Mouse (Mus musculus): ENCODE measurements around the gene Ganc.

The Ganc gene

DNA sequence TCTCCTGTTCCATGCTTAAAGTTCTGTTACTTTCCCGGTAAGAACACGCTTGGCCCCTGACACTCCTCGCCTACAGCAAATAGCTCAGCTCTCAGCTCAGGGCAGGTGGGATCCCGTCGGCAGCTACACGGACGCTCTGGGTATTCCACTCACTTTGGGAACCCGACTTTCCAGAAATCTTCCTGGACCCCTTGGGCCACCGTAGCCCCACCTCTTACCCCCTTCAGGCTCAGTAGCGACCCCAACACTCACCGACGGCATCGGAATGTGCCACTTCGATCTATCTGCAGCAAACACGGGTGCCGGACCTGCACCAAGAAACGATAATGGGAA is at the start of gene Ganc:
Ganc (plus strand) TSS at position 244 of the 333 bp plus-strand sequence.
- DNase-seq (ENCODE audit: low spot score in 2 of 2) = peak in 1 of 2 experiments; percentile 22

DNA sequence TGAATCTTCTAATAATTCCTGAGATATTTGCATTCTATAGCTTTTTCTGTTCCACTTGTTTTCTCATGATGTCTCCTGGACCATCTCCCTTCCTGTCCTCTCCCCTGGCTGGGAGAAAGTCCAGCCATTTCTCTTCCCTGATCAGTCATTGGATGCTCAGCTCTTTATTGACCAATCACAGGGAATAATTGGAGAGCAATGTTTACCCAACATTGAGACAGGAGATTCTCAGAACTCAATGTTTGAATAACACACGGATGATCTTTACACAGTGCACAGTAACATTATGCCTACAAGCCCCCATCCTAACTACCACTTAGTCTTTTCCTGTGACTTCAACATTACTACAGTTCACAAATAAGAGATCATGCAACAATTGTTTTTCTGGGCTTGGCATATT is 43.3 kb upstream of the Ganc start:
- DNase-seq (ENCODE audit: low spot score in 2 of 2) = no peak

DNA sequence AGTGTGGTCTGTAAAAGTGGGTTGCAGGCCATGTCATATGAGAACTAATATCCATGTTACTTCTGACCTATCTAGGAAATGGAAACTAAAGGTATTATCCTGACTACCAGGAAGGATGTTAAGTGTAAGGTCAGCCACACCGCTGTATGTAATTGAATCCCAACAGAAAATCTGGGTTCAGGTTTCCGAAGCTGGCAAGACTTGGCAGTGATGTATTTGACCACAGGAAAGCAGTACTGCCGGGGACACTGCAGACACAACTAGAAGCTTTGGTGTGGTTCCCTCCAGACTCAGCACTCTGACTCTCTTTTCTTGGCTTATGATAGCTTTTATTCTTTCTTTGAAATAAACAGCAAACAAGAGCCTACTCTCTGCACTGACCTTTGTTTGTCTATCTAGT is 37.2 kb upstream of the Ganc start:
- no peak for DNase-seq (ENCODE audit: low spot score in 2 of 2)

DNA sequence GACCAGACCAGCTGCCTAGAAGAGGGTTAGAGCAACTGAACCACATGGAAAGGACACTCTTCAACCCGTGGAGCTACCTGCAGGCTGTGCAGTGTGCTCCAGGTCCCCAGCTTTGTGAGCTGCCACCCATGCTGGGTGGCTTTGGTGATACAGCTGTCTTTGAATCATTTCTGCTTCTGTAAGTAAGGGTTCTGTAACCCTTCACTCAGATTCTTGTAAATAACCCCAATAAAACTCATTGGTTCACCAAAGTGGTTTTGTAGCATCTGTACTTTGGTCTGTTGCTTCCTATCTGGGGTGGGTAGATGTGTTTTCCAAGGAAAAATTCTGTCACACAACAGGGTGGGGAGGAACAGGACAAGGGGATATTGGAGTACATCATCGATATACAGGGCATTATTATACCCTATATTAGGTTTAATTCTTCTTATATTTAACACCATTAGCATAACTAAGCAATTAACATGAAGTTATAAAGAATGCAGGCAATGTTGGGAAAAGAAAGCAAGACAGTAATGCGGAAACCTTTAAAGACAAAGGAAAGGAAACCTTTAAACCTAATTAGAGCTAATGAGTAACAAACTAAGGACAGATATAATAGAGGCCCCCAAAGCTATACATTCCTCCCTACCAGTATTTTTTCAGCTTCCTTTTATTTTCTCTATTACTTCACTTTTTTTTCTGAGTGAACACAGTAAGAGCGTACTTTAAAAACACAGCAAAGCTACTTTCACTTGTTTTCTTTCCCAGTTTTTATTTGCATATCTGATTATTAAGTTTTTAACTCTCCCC is 36.1 kb upstream of the Ganc start:
- DNase-seq (ENCODE audit: low spot score in 2 of 2) = no peak

DNA sequence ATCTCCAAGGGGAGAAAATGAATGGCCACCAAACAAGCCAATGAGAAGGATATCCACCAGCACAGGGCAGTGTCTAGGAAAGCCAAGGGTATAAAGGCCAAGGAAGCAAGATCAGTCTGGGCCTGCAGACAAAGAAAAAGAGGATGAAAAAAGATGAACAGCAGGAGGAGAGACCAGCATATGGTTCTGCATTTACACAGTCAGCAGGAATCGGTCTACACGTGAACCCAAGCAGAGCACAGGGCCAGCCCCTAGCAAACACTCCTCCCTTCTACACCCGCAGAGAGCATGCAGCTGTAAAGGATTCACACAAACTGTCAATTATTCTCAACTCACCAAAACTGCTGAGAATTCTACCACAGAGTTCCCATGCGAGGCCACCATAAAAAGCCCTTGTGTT is 29.8 kb upstream of the Ganc start:
- no peak for DNase-seq (ENCODE audit: low spot score in 2 of 2)

DNA sequence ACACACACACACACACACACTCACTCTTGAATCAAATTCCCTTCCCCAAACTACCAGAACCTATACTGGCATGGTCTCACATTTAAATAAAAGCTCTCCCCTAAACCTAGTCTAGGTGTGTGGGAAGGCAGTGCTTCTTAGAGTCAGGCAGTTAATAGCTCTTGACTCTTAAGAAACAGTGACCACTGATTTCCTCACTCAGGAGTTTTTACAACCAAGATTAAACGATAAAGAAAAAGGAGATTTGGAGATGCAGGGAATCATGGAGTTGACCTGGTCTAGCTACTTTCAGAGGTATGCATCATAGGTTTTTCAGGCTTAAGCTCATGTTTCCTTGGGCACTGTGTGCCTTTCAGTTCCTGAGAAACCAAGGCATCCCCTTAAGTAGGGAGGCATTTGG is 17.4 kb upstream of the Ganc start:
- no peak for DNase-seq (ENCODE audit: low spot score in 2 of 2)

DNA sequence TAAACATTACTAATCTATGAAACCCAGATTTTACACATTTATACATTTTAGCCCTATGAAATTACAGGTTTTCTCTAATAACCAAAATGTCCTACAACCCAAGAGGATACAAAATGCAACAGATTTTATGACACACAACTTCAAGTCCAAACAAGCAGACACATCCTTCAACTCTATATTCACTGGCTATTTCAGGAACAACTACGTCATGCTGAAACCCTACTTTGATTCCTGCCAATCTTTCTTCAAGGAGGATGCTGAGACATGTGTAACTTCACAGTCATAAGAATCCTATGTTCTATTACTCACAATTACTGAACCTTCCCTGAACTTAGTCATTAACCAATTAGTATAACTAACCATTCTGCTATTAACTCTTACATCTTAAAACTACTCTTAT is 16.4 kb upstream of the Ganc start:
- DNase-seq (ENCODE audit: low spot score in 2 of 2) = no peak

DNA sequence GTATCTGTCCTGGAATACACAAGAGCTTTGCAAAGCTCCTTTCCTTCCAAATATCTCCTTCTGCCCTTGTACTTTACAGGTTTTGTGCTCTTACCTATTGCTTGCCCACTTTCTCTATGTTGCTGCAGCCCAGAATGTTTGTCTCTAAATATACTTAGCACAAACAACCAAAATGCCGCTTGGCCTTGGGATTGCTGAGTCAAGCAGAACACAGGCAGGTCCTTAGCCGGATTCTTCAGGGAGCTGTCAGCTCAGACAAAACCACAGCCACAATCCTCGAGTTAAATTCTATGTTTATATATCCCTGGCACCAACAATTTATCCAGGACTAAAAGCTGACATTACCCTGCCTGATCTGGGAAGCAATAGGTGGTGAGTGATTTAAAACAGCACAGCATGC is 14.3 kb upstream of the Ganc start:
- DNase-seq (ENCODE audit: low spot score in 2 of 2) = no peak

DNA sequence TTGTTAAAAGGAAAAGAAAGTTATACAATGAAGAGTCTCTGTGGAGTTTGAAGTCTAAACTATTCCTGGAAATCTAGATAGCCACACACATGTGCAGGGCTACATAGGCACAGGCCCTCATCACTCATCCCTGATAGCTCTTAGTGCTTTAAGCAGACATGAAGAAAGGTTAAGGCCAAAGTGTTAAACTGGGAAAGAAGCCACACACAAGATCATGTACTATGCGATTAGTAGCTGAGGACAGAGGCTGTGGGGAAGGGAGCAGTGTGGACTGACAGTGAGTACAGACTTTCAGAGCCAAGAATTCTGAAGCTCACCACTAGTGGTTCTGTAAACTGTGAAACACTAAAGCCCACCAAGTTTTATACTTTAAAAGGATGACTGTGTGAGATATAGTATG is 12.8 kb upstream of the Ganc start:
- no peak for DNase-seq (ENCODE audit: low spot score in 2 of 2)

DNA sequence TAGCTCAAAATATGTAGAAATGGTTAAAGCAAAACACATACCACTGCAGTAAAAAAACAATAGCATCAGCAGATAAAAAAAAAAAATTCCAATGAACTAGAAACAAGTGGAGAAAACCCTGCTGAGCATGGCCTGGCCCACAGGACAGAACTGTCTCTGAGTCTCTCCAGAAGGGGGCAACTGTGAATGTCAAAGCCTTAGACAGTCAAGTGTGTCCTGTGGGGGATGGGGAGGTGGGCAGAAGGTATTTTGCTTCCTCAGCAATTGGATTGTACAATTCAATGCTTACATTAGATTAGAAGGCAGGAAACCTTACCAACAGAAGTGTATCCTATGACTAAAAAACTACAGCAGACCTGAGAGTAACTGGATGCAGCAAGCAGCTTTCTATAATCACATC is 11.3 kb upstream of the Ganc start:
- DNase-seq (ENCODE audit: low spot score in 2 of 2) = no peak

DNA sequence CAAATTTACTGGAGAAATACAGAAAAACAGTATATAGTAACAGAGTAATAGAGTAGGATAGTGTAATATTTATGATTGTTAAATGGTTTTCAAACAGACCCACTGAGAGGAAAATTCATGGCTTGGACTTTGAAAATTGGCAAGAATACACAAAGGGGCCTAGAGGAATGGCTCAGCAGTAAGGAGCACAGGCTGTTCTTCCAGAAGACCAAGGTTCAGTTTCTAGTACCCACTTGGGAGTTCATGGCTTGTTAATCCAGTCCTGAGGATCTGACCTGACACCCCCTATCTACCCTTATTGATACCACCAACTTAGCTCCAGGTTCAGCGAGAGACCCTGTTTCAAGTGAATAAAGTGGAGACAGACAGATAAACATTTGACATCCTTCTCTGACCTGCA is 5.7 kb upstream of the Ganc start:
- DNase-seq (ENCODE audit: low spot score in 2 of 2) = no peak

DNA sequence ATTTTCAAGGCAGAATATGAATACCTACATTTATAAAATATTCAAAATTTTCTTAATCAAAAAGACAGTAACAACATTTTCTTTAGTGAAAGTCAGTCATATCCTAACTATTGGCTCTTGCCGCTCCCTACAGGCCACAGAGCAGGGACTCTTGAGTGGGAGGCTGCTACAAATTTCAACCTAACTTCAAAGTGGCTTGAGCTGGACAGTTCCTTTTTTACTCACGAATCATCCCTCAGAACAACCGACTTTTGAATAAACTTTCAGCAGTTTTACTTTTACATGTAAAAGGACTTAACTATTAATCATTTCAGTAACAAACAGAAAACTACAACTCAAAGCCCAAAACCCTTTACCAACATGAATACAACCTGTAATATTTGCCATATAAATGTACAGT is 883 bp upstream of the Ganc start:
- DNase-seq (ENCODE audit: low spot score in 2 of 2) = no peak

DNA sequence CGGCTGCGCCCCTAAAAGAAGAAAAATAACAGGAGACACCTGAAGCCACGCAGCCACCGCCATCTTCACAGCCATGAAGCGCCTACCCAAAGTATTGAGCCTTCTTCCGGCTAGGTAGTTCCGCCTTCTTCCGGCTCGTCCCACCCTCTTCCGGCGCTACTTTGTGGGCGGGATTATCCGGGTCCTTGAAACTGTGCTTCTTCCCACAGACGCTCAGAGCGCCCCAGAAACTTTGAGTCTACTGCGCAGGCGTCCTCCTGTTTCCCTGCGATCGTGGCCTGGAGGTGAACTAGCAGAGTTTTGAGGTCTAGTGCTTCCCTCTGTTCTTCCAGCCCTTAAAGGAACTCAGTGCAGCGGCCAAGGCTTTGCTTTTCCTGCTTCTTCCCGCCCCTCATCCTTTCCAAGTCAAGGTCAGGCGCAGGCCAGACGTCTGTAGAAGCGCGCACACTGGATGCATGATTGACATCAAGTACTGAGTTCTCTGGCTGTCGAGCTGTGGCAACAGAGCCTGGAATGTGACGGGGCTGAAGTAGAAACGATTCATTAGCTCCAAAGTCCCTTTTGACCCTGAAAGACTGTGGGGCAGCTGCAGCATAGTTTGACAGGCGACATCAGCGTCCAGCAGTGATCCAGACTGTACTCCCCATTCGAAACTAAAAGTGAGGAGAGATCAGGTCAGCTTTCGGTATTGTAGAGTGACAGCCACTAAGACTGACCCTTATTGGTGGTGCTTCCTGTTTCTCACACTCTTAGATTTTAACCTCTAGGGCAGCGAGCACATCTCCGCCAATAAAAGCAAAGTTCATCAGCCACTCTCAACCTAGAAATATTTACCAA is 508 bp downstream of the Ganc start, which contains the start of gene Tmem87a:
Tmem87a (minus strand) TSS at position 128 of the 837 bp plus-strand sequence.
- DNase-seq (ENCODE audit: low spot score in 2 of 2) = peak; percentile 78 to 85

DNA sequence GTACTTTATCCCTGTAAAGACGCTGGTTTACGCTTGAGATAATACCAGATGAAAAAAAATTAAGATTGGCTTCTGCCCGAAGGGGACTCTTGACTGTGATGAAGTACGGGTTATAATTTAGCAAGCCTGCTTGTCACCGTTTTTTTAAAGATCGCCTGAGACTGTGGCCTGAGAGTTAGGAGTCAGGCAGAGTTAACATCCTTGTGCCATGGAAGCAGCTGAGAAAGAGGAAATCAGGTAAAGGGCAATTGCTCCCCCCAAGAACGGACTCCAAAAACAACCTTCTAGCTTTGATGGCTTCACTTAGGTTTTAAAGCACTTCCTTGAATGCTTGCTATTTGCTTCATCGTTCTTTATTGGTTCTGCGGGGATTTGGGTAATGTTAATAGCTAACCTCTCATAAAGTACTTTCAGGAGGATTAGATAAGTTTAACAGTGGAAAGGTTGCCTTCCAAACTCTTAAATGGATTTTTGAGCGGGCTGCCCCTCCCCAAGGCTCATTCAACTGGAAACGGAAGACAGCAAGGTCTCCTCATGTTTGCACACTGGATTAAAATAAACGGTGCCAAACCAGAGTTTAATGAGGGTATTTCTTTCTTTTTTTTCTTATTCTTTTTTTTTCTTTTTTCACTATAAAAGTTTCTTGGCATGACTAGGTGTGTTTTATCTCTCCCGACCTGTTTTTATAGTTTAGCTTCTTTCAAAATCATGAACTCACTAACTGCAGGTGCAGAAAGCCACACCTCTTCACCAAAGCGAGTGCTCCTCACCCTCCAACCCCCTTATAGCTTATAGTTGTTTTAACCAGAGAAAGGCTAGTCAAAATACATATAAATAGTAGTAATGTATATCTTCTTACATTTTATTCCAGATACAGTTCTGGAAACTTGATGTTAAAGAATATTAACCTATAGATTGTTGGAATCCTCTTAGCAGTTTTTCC is 1.4 kb downstream of the Ganc start:
- no peak for DNase-seq (ENCODE audit: low spot score in 2 of 2)

DNA sequence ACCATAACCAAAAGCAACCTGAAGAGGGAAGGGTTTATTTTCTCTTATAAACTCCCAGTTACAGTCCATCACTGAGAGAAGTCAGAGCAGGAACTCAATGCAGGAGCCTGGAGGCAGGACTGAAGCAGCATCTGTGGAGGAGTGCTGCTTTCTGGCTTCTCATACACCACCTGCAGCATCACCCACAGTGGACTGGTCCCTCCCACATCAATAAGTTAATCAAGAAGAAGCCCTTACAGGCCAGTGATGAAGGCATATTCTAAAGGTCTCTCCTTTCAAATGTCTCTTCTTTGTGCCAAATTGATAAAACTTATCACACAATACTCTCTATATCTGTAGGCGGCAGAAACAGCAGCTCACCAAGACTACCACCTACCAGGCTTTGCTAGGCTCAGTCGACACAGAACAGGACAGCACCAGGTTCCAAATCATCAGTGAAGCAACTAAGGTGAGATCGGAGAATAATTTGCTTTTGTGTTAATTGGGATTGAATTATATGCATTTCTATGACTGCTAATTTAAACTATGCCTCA is 7.5 kb downstream of the Ganc start:
- no peak for DNase-seq (ENCODE audit: low spot score in 2 of 2)

DNA sequence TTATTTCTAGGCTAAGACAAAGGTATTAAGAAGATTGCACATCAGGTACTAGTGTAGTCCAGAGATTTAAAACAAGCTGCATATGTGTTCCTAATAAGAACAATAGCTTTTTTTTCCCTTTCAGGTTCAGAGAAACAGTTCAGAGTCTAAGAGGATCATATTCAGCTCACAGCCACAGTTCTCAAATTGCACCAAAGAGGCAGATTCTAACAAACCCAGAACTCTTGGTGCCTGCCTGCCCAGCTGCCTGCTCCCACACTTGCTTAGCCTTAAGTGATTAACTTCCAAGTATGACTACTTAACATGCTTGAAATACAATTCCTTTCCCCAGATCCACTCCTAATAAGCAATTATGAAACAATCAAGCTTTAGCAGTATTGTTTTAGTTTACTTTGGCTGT is 10.4 kb downstream of the Ganc start:
- DNase-seq (ENCODE audit: low spot score in 2 of 2) = no peak

DNA sequence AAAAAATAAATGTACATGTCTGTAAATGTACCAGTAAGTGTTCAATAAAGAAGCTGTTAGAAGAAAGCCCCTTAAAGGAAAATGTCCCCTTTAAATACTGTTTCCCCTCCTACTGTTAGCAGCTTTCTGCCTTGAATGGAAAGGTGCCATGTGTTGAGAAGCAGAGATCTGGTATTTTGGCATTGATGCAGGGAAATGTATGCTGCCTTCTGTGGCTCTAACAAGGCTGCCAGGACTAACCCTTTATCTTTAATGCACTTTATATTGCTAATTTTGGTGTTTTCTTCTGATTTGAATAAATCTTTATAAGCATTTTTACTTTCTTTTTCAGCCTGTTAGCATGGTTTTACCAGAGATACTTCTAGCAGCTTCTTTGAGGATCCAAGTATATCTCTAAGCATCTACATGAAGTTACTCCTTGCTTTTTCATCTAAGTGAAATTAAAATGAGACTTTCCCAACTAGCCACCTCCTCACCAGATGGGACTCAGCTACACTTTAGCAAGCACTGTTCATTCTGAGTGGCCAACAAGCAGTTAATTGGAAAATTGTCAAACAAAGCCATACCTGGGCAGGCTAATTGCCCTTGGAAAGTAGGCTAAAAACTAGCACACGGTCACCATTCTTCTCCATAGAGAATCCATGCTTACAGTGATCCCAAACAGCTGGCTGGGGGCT is 11.2 kb downstream of the Ganc start:
- DNase-seq (ENCODE audit: low spot score in 2 of 2) = no peak

DNA sequence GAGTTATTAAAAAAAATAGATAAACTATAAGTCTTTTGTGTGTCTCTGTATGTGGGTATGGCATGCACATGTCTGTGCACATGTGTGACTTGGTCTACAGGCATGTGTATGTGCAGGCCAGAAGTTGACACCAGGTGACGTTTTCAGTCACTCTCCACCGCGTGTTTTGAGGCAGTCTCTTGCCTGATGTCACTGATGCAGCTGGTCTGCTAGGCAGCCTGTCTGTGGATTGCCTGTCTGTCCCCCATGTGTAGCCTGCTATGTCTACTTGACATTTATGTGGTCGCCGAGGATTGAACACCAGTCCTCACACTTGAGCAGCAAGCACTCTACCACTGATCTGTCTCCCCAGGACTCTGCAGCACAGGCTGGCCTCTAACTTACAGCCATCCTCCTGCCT is 20.7 kb downstream of the Ganc start:
- no peak for DNase-seq (ENCODE audit: low spot score in 2 of 2)

DNA sequence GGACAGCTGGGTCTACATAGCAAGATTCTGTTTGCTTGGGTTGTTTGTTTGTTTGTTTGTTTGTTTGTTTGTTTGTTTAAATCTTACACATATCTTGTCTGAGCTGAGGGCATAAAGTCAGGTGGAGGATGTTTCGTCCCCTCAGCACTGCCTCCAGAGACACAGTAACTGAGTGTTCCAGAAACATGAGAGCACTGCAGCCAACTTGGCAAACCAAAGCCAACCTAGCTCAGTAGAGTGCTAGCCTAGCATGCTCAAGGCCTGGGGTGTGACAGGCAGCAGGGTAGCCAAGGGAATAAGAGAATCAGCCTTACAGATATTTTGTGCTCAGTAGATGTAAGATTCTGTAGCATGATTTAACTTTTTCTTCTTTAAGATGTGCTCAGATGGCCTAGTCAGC is 40.8 kb downstream of the Ganc start:
- no peak for DNase-seq (ENCODE audit: low spot score in 2 of 2)

DNA sequence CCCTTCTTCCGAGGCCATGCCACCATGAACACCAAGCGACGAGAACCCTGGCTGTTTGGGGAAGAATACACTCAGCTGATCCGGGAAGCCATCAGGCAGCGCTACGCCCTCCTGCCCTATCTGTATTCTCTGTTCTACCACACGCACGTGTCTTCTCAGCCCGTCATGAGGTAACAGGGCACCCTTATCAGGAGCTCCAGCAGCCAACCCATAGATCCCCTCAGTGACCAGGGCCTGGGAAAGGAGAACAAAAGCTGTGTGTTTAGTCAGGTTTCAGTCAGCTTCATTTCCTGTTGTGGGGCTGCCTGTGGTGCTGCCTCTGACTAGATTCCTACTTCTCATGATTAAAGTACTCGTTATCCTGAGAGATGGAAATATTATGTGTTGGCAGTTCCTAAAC is 42.7 kb downstream of the Ganc start:
- no peak for DNase-seq (ENCODE audit: low spot score in 2 of 2)

DNA sequence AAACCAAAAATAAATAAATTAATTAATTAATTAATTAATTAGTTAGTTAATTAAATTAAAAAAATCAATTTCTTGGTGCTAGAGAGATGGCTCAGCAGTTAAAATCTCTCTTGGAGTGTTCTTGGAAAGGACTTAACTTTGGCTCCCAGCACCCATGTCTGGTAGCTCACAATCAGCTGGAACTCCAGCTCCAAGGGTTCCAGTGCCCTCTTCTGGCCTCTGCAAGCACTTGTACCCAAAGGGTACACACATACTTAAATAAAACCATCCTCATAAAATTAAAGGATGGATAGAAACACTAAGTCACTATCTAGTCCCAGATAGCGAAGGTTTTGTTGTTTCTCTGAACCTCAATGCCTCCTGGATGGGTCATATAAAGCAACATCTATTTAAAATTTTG is 43.6 kb downstream of the Ganc start:
- no peak for DNase-seq (ENCODE audit: low spot score in 2 of 2)
